Mouse (Mus musculus): ENCODE measurements at regions not wholly inside any gene's neighbourhood (a gene's known extent, or its start where the extent isn't known, plus 50 kb on each side); places are given as distances from the start of the nearest gene placed in this dataset.
A peak's percentile ranks its signal among the peaks of the same experiment; 100 is the strongest.

- H3K4me3 ChIP-seq (ENCODE audit: low read depth, low read length), result no peak overlapping the region
- DNase-seq (ENCODE audit: low spot score), result no peak
- no peaks in the 10 kb centered on the region for H3K36me3 ChIP-seq (ENCODE audit: control insufficient read depth, insufficient read depth, low read length)
- TF ChIP-seq EP300 (optimal IDR thresholded peaks at IDR 0.05) (no peak), CTCF (IDR thresholded peaks at IDR 0.05; ENCODE audit: low read depth) (no peak)
- ATAC-seq (ENCODE audit: low FRiP score, low TSS enrichment), result no peak
- no peak overlapping the region for H3K9ac ChIP-seq (ENCODE audit: low read length)
- no peak overlapping the region for H3K4me2 ChIP-seq (replicated peaks; ENCODE audit: low read depth)
- no peaks in the 10 kb centered on the region for H3K9me3 ChIP-seq (ENCODE audit: control insufficient read depth, low read length)
- H3K27ac ChIP-seq (replicated peaks), result no peak overlapping the region
- H3K27me3 ChIP-seq (ENCODE audit: control insufficient read depth, insufficient read depth, low read length), result no peaks in the 10 kb centered on the region
- H3K4me1 ChIP-seq (replicated peaks; ENCODE audit: control insufficient read depth, insufficient read depth), result no peaks in the 10 kb centered on the region
Measured at GRCm38 (mm10) chr5:46278190-46278589, 420.8 kb upstream of the Lcorl start.

- H3K27ac ChIP-seq (replicated peaks), result no peak overlapping the region
- H3K9me3 ChIP-seq (ENCODE audit: control insufficient read depth, low read length), result no peaks in the 10 kb centered on the region
- WGBS, result 79% methylated on average over 6 of the region's 6 CpGs
- ATAC-seq (ENCODE audit: low FRiP score, low TSS enrichment), result no peak
- no peak overlapping the region for H3K4me3 ChIP-seq (ENCODE audit: low read depth, low read length)
- no peaks in the 10 kb centered on the region for H3K4me1 ChIP-seq (replicated peaks; ENCODE audit: control insufficient read depth, insufficient read depth)
- no peaks in the 10 kb centered on the region for H3K27me3 ChIP-seq (ENCODE audit: control insufficient read depth, insufficient read depth, low read length)
- no peak for TF ChIP-seq CTCF (IDR thresholded peaks at IDR 0.05; ENCODE audit: low read depth)
- TF ChIP-seq EP300 (optimal IDR thresholded peaks at IDR 0.05), result no peak
- H3K4me2 ChIP-seq (replicated peaks; ENCODE audit: low read depth), result no peak overlapping the region
- peak; percentile 19 for DNase-seq (ENCODE audit: low spot score)
- H3K36me3 ChIP-seq (ENCODE audit: control insufficient read depth, insufficient read depth, low read length), result no peaks in the 10 kb centered on the region
- no peak overlapping the region for H3K9ac ChIP-seq (ENCODE audit: low read length)
Measured at GRCm38 (mm10) chr5:46256730-46257129, 399.3 kb upstream of the Lcorl start.

GRCm38 (mm10) chr5:46253940-46254339 is 396.5 kb upstream of the Lcorl start:
- Histone ChIP-seq H3K27ac (replicated peaks) (no peak overlapping the region), H3K36me3 (ENCODE audit: control insufficient read depth, insufficient read depth, low read length) (no peaks in the 10 kb centered on the region), H3K9me3 (ENCODE audit: control insufficient read depth, low read length) (no peaks in the 10 kb centered on the region), H3K4me2 (replicated peaks; ENCODE audit: low read depth) (no peak overlapping the region), H3K27me3 (ENCODE audit: control insufficient read depth, insufficient read depth, low read length) (no peaks in the 10 kb centered on the region), H3K4me3 (ENCODE audit: low read depth, low read length) (no peak overlapping the region), H3K4me1 (replicated peaks; ENCODE audit: control insufficient read depth, insufficient read depth) (no peaks in the 10 kb centered on the region), H3K9ac (ENCODE audit: low read length) (no peak overlapping the region)
- TF ChIP-seq EP300 (optimal IDR thresholded peaks at IDR 0.05) (no peak), CTCF (IDR thresholded peaks at IDR 0.05; ENCODE audit: low read depth) (no peak)
- no peak for DNase-seq (ENCODE audit: low spot score)
- no peak for ATAC-seq (ENCODE audit: low FRiP score, low TSS enrichment)

- Histone ChIP-seq H3K36me3 (ENCODE audit: control insufficient read depth, insufficient read depth, low read length) (no peaks in the 10 kb centered on the region), H3K4me2 (replicated peaks; ENCODE audit: low read depth) (no peak overlapping the region), H3K27ac (replicated peaks) (no peak overlapping the region), H3K9me3 (ENCODE audit: control insufficient read depth, low read length) (no peaks in the 10 kb centered on the region), H3K4me1 (replicated peaks; ENCODE audit: control insufficient read depth, insufficient read depth) (no peaks in the 10 kb centered on the region), H3K4me3 (ENCODE audit: low read depth, low read length) (no peak overlapping the region), H3K9ac (ENCODE audit: low read length) (no peak overlapping the region), H3K27me3 (ENCODE audit: control insufficient read depth, insufficient read depth, low read length) (no peaks in the 10 kb centered on the region)
- WGBS, result 65% methylated on average over 5 of the region's 5 CpGs
- ATAC-seq (ENCODE audit: low FRiP score, low TSS enrichment) (no peak), DNase-seq (ENCODE audit: low spot score) (no peak)
- TF ChIP-seq CTCF (IDR thresholded peaks at IDR 0.05; ENCODE audit: low read depth) (no peak), EP300 (optimal IDR thresholded peaks at IDR 0.05) (no peak)
Measured at GRCm38 (mm10) chr5:46235364-46236067, 378.1 kb upstream of the Lcorl start.

- Histone ChIP-seq H3K27me3 (ENCODE audit: control insufficient read depth, insufficient read depth, low read length) (no peaks in the 10 kb centered on the region), H3K9me3 (ENCODE audit: control insufficient read depth, low read length) (no peaks in the 10 kb centered on the region), H3K27ac (replicated peaks) (no peak overlapping the region), H3K4me2 (replicated peaks; ENCODE audit: low read depth) (no peak overlapping the region), H3K4me3 (ENCODE audit: low read depth, low read length) (no peak overlapping the region), H3K36me3 (ENCODE audit: control insufficient read depth, insufficient read depth, low read length) (no peaks in the 10 kb centered on the region), H3K4me1 (replicated peaks; ENCODE audit: control insufficient read depth, insufficient read depth) (no peaks in the 10 kb centered on the region), H3K9ac (ENCODE audit: low read length) (no peak overlapping the region)
- DNase-seq (ENCODE audit: low spot score) (no peak), ATAC-seq (ENCODE audit: low FRiP score, low TSS enrichment) (no peak)
- TF ChIP-seq CTCF (IDR thresholded peaks at IDR 0.05; ENCODE audit: low read depth), result no peak
- no peak for TF ChIP-seq EP300 (optimal IDR thresholded peaks at IDR 0.05)
Measured at GRCm38 (mm10) chr5:46232780-46233179, 375.4 kb upstream of the Lcorl start.

- Histone ChIP-seq H3K27ac (replicated peaks) (no peak overlapping the region), H3K36me3 (ENCODE audit: control insufficient read depth, insufficient read depth, low read length) (no peaks in the 10 kb centered on the region), H3K9me3 (ENCODE audit: control insufficient read depth, low read length) (no peaks in the 10 kb centered on the region), H3K27me3 (ENCODE audit: control insufficient read depth, insufficient read depth, low read length) (no peaks in the 10 kb centered on the region), H3K4me1 (replicated peaks; ENCODE audit: control insufficient read depth, insufficient read depth) (no peaks in the 10 kb centered on the region), H3K4me2 (replicated peaks; ENCODE audit: low read depth) (no peak overlapping the region), H3K9ac (ENCODE audit: low read length) (no peak overlapping the region), H3K4me3 (ENCODE audit: low read depth, low read length) (no peak overlapping the region)
- 70% methylated on average over 3 of the region's 3 CpGs for WGBS
- TF ChIP-seq EP300 (optimal IDR thresholded peaks at IDR 0.05) (no peak), CTCF (IDR thresholded peaks at IDR 0.05; ENCODE audit: low read depth) (no peak)
- DNase-seq (ENCODE audit: low spot score) (no peak), ATAC-seq (ENCODE audit: low FRiP score, low TSS enrichment) (no peak)
Measured at GRCm38 (mm10) chr5:46228667-46229066, 371.3 kb upstream of the Lcorl start.
